In the genomic region with DNA sequence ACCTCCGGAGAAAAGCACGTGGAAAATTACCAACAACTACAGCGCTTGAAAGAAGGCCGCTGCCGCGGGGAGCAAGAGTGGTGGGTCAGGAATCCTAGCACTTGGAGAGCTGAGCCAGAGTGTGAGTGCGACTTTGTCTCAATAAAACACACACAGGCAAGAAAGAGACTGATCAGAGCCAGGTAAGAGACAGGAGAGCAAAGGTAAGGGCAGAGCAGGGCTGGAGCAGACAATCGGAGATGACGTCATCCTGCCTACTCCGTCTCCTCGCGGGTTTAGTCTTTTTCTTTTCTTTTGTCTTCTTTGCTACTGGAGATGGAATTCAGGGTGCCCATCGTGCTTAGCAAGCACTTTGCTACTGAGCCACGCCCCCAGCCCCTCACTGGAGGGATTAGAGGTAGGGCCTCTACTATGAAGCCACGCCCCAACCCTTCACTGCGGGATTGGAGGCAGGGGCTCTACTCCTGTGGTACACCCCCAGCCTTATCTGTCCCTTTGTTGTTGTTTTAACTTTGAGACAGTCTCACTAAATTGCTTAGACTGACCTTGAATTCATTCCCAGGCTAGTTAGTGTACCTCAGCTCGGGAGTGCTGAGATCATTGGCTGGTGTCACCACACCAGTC, we compare ENCODE assay signal across 9 mouse cellular contexts. TPM values are rescaled to one million over a fixed set of nuclear protein-coding genes. Genes with fewer than 3 reads are reported as not detected.
A peak's percentile ranks its signal among the peaks of the same experiment; 100 is the strongest.
DNase-seq lines count a peak whose midpoint lies in the region; ATAC-seq and TF ChIP-seq lines count a peak whose summit lies in the region.
"Had no signal": no experiment of that assay in that cellular context is flagged by ENCODE, and none has a peak within 500 bp of the region (broad histone marks: within the 10 kb centered on the region; RNA-seq: fewer than 3 reads in every experiment).

No protein-coding gene starts in this region.

- WGBS in lung, embryonic 16.5 days = 31% methylated on average over 17 of the region's 17 CpGs
- WGBS in forebrain, embryonic 13.5 days = 30% methylated on average over 17 of the region's 17 CpGs
- 37% methylated on average over 17 of the region's 17 CpGs for WGBS in liver, embryonic 12.5 days (ENCODE audit: insufficient replicate concordance)
- 28% methylated on average over 17 of the region's 17 CpGs for WGBS in stomach, postnatal 0 days

- H3K4me1 ChIP-seq in lung, embryonic 16.5 days (replicated peaks; ENCODE audit: control insufficient read depth, insufficient read depth, low read length) = 0 out of 2 replicates have a peak, but pooled peaks cover 3% of the 10 kb centered on the region
- H3K4me1 ChIP-seq in forebrain, embryonic 13.5 days = peaks cover 5% of the 10 kb centered on the region; the same call in 1 of the 2 replicates
- H3K4me1 ChIP-seq in liver, embryonic 12.5 days = peaks cover 5% of the 10 kb centered on the region
- H3K4me1 ChIP-seq in stomach, postnatal 0 days (replicated peaks; ENCODE audit: control insufficient read depth, insufficient read depth) = 0 out of 2 replicates have a peak, but pooled peaks cover 2% of the 10 kb centered on the region

- peak overlapping the region; percentile 18 for H3K4me2 ChIP-seq in lung, embryonic 16.5 days (ENCODE audit: low read depth, low read length)
- H3K4me2 ChIP-seq in forebrain, embryonic 13.5 days = peak overlapping the region; percentile 40
- peak overlapping the region; percentile 52 for H3K4me2 ChIP-seq in liver, embryonic 12.5 days
- H3K4me2 ChIP-seq in stomach, postnatal 0 days (replicated peaks; ENCODE audit: low read depth) = 0 out of 2 replicates have a peak overlapping the region, but pooled peaks have one; percentile 14

- no peak overlapping the region for H3K27ac ChIP-seq in lung, embryonic 16.5 days (ENCODE audit: low read length)
- H3K27ac ChIP-seq in forebrain, embryonic 13.5 days = no peak overlapping the region
- H3K27ac ChIP-seq in liver, embryonic 12.5 days = no peak overlapping the region
- H3K27ac ChIP-seq in stomach, postnatal 0 days (replicated peaks) = peak overlapping the region; percentile 69; the same call in 1 of the 2 replicates

- TF ChIP-seq EP300 in stomach, postnatal 0 days (optimal IDR thresholded peaks at IDR 0.05) = no peak

- ATAC-seq in lung, embryonic 16.5 days (ENCODE audit: low read depth) = peak; percentile 54; the same call in 1 of the 2 replicates
- peak; percentile 43; the same call in 1 of the 2 replicates for ATAC-seq in forebrain, embryonic 13.5 days
- no peak for ATAC-seq in liver, embryonic 12.5 days
- peak; percentile 55 for ATAC-seq in stomach, postnatal 0 days (ENCODE audit: low FRiP score, low TSS enrichment)
- ATAC-seq: inflammation-experienced regulatory T-cells, adult 6 months had no signal

- H3K36me3 ChIP-seq in lung, embryonic 16.5 days (ENCODE audit: control insufficient read depth, insufficient read depth, low read length) = no peaks in the 10 kb centered on the region
- no peaks in the 10 kb centered on the region for H3K36me3 ChIP-seq in forebrain, embryonic 13.5 days (ENCODE audit: poor library complexity, severe bottlenecking)
- H3K36me3 ChIP-seq in liver, embryonic 12.5 days = no peaks in the 10 kb centered on the region
- no peaks in the 10 kb centered on the region for H3K36me3 ChIP-seq in stomach, postnatal 0 days (ENCODE audit: control insufficient read depth, insufficient read depth, low read length)

- peak overlapping the region; percentile 4; the same call in 1 of the 2 replicates for H3K4me3 ChIP-seq in lung, embryonic 16.5 days (ENCODE audit: low read length)
- no peak overlapping the region for H3K4me3 ChIP-seq in forebrain, embryonic 13.5 days
- H3K4me3 ChIP-seq in liver, embryonic 12.5 days = 0 out of 2 replicates have a peak overlapping the region, but pooled peaks have one; percentile 19
- H3K4me3 ChIP-seq in stomach, postnatal 0 days (ENCODE audit: low read depth, low read length) = no peak overlapping the region

- no peaks in the 10 kb centered on the region; the same call in 1 of the 2 replicates for H3K9me3 ChIP-seq in lung, embryonic 16.5 days (ENCODE audit: control insufficient read depth, low read length)
- no peaks in the 10 kb centered on the region for H3K9me3 ChIP-seq in forebrain, embryonic 13.5 days (replicated peaks)
- no peaks in the 10 kb centered on the region for H3K9me3 ChIP-seq in liver, embryonic 12.5 days (replicated peaks)
- no peaks in the 10 kb centered on the region for H3K9me3 ChIP-seq in stomach, postnatal 0 days (ENCODE audit: control insufficient read depth, low read length)

- H3K9ac ChIP-seq in lung, embryonic 16.5 days (ENCODE audit: low read length) = no peak overlapping the region
- H3K9ac ChIP-seq in forebrain, embryonic 13.5 days = no peak overlapping the region
- no peak overlapping the region for H3K9ac ChIP-seq in liver, embryonic 12.5 days
- H3K9ac ChIP-seq in stomach, postnatal 0 days (ENCODE audit: low read length) = peak overlapping the region; percentile 27; the same call in 1 of the 2 replicates

- TF ChIP-seq CTCF in stomach, postnatal 0 days (IDR thresholded peaks at IDR 0.05; ENCODE audit: low read depth) = no peak

- no peak for DNase-seq in lung, postnatal 25 days (ENCODE audit: low spot score)
- DNase-seq in stomach, postnatal 0 days (ENCODE audit: low spot score) = no peak
- DNase-seq in MN1 (ENCODE audit: low spot score) = no peak
- no peak for DNase-seq in thymus, postnatal 25 days
- DNase-seq in right cerebral cortex, postnatal 25 days = no peak

- no peaks in the 10 kb centered on the region for H3K27me3 ChIP-seq in lung, embryonic 16.5 days (ENCODE audit: control insufficient read depth, insufficient read depth, low read depth, low read length)
- no peaks in the 10 kb centered on the region for H3K27me3 ChIP-seq in forebrain, embryonic 13.5 days
- H3K27me3 ChIP-seq in liver, embryonic 12.5 days (replicated peaks) = no peaks in the 10 kb centered on the region; the same call in 1 of the 2 replicates
- no peaks in the 10 kb centered on the region for H3K27me3 ChIP-seq in stomach, postnatal 0 days (ENCODE audit: control insufficient read depth, insufficient read depth, low read length)

RNA-seq across cellular contexts. Expression of a gene that starts 11.7 kb away (rescaled TPM):
- polyA plus RNA-seq in lung, embryonic 16.5 days (2015; fragmentation: Nextera tagmentation; extraction: Ambion mirVana) = 0.60 and 0.70 TPM in 2 replicates
- polyA plus RNA-seq in forebrain, embryonic 13.5 days (2015; fragmentation: Nextera tagmentation; extraction: Ambion mirVana) = 0.25 TPM in 1 of 2 replicates, not detected in the other
- polyA plus RNA-seq in liver, embryonic 12.5 days (2016; fragmentation: Nextera tagmentation; extraction: Ambion mirVana) = 0.05 TPM in 1 of 2 replicates, not detected in the other
- 35.1 and 36.1 TPM in 2 replicates for polyA plus RNA-seq in stomach, postnatal 0 days (2015; fragmentation: Nextera tagmentation; extraction: Ambion mirVana)
- polyA plus RNA-seq: inflammation-experienced regulatory T-cells, adult 6 months had no signal

RNA-seq across cellular contexts. Expression of a gene that starts 14.8 kb away (rescaled TPM):
- 10.6 and 11.5 TPM in 2 replicates for polyA plus RNA-seq in lung, embryonic 16.5 days (2015; fragmentation: Nextera tagmentation; extraction: Ambion mirVana)
- polyA plus RNA-seq in forebrain, embryonic 13.5 days (2015; fragmentation: Nextera tagmentation; extraction: Ambion mirVana) = 1.8 and 3.8 TPM in 2 replicates
- polyA plus RNA-seq in liver, embryonic 12.5 days (2016; fragmentation: Nextera tagmentation; extraction: Ambion mirVana) = 0.69 and 0.81 TPM in 2 replicates
- polyA plus RNA-seq in stomach, postnatal 0 days (2015; fragmentation: Nextera tagmentation; extraction: Ambion mirVana) = 4.6 and 5.5 TPM in 2 replicates
- polyA plus RNA-seq: inflammation-experienced regulatory T-cells, adult 6 months had no signal

RNA-seq across cellular contexts. Expression of a gene that starts 27.2 kb away (rescaled TPM):
- 16.1 and 16.4 TPM in 2 replicates for polyA plus RNA-seq in lung, embryonic 16.5 days (2015; fragmentation: Nextera tagmentation; extraction: Ambion mirVana)
- 5.7 TPM in 2 replicates for polyA plus RNA-seq in forebrain, embryonic 13.5 days (2015; fragmentation: Nextera tagmentation; extraction: Ambion mirVana)
- polyA plus RNA-seq in liver, embryonic 12.5 days (2016; fragmentation: Nextera tagmentation; extraction: Ambion mirVana) = 10.5 and 11.8 TPM in 2 replicates
- 5.4 and 6.3 TPM in 2 replicates for polyA plus RNA-seq in stomach, postnatal 0 days (2015; fragmentation: Nextera tagmentation; extraction: Ambion mirVana)

RNA-seq across cellular contexts. Expression of a gene that starts 29.3 kb away (rescaled TPM):
- 0.95 and 1.8 TPM in 2 replicates for polyA plus RNA-seq in lung, embryonic 16.5 days (2015; fragmentation: Nextera tagmentation; extraction: Ambion mirVana)
- polyA plus RNA-seq in forebrain, embryonic 13.5 days (2015; fragmentation: Nextera tagmentation; extraction: Ambion mirVana) = 0.15 TPM in 1 of 2 replicates, not detected in the other
- not detected in 2 replicates for polyA plus RNA-seq in liver, embryonic 12.5 days (2016; fragmentation: Nextera tagmentation; extraction: Ambion mirVana)
- polyA plus RNA-seq in stomach, postnatal 0 days (2015; fragmentation: Nextera tagmentation; extraction: Ambion mirVana) = 0.41 and 0.45 TPM in 2 replicates
- polyA plus RNA-seq: inflammation-experienced regulatory T-cells, adult 6 months had no signal

RNA-seq across cellular contexts. Expression of a gene that starts 32.9 kb away (rescaled TPM):
- 0.16 and 0.21 TPM in 2 replicates for polyA plus RNA-seq in lung, embryonic 16.5 days (2015; fragmentation: Nextera tagmentation; extraction: Ambion mirVana)
- 0.10 TPM in 1 of 2 replicates, not detected in the other for polyA plus RNA-seq in forebrain, embryonic 13.5 days (2015; fragmentation: Nextera tagmentation; extraction: Ambion mirVana)
- polyA plus RNA-seq in liver, embryonic 12.5 days (2016; fragmentation: Nextera tagmentation; extraction: Ambion mirVana) = 0.20 and 0.23 TPM in 2 replicates
- polyA plus RNA-seq in stomach, postnatal 0 days (2015; fragmentation: Nextera tagmentation; extraction: Ambion mirVana) = 0.08 TPM in 2 replicates
- polyA plus RNA-seq: inflammation-experienced regulatory T-cells, adult 6 months had no signal

Comparison
In these comparisons a context has a peak if more than half of its experiments do, and no peak if none do; other contexts are left out.
1. H3K4me3 ChIP-seq: peak in lung, embryonic 16.5 days (single experiment) and liver, embryonic 12.5 days (single experiment); none in forebrain, embryonic 13.5 days (single experiment) and stomach, postnatal 0 days (single experiment).
2. RNA of a gene that starts 11.7 kb away (polyA plus RNA-seq): 35.1 to 36.1 TPM in stomach, postnatal 0 days; 0.60 to 0.70 TPM in lung, embryonic 16.5 days, 0.25 TPM in forebrain, embryonic 13.5 days and 0.05 TPM in liver, embryonic 12.5 days; every median in the first group is over 10 times any median in the second.
3. Peak in every context shown above with its lines, with median percentiles within 50 percentile points of each other: H3K4me2 ChIP-seq.